Mouse (Mus musculus) thymus, adult 2 months (tissue): ENCODE results near the gene Zdhhc24.

Source experiments
- CTCF ChIP-seq: fragments of 200-500 bp; IDR thresholded peaks from 2 replicates; pipeline ENCODE4 v1.5.1; 2012; ENCODE audit warnings: mild to moderate bottlenecking, control low read depth, low read length, moderate library complexity, borderline replicate concordance; ENCODE audit not compliant: control insufficient read depth, poor library complexity, insufficient read depth; ENCODE audit errors: extremely low read depth
- POLR2A ChIP-seq: fragments of 200-500 bp; IDR thresholded peaks from 2 replicates; pipeline ENCODE4 v1.6.1; 2012; ENCODE audit warnings: mild to moderate bottlenecking, low read length, control low read depth, moderate library complexity; ENCODE audit not compliant: control insufficient read depth, poor library complexity, insufficient read depth; ENCODE audit errors: extremely low read depth

DNA sequence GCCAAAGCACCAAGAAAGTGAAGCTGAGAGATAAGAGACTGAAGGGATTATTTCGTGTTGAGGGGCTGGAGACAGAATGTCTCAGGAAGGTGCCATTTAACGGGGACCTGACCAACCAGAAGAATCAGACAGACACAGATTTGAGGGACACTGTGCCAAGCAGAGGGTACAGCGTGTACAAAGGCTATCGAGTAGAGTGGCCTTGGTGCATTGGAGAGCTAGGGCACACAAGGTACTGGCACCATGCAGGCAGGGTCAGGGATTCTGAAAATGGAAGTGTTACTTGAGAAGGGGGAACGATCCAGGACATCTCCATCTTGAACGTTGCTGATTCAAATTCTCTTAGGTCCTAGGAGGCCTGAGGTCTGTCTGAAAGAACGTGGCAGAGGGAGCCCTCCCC lies 30.9 kb downstream of the Zdhhc24 start:
- no peak for TF ChIP-seq CTCF
- no peak for TF ChIP-seq POLR2A
